Mouse (Mus musculus) thymus, postnatal 14 days (tissue): ENCODE data around the gene Zfp488.
A peak's percentile ranks its signal among the peaks of the same experiment; 100 is the strongest.

Source experiments
- DNase-seq: peaks from one replicate; pipeline ENCODE4 v3.0.0; 2021

Gene Zfp488

DNA sequence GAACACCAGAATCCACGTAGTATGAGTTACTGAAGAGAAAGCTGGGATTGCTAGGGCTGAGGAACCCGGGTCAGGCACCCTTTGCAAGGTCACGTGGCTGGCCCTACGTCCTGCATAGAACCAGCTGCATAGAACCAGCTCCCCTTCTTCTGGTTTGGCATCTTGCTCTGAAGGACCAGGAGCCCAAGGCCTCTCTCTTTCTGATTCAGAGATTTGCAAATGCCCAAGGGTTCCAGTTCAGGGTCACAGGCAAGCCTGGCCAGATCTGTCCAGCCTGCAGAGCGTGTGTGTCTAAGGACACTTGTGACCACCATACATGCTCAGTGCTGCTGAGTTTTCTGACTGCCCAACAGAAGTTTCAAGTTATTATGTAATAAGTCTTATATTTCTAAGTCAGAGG is 36.3 kb downstream of the Zfp488 start:
- no peak for DNase-seq

DNA sequence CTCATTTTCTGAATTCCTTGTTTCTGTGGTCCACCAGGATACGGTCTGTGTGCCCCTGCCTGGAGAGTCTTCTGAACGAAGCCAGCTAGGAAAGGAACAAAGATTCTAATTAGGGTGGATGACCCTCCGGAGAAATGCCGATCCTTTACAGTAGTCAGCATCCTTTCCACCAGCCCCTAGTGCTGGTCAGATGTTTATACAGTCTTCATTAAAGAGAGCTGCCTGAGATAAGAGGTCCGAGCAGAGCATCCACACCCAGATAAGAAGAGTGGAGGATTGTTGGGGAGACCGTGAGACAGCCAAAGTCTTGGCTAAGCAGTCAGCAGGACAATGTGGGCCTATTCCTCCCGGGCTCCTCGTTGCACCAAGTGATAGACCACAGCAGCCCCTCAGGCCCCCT is 37.8 kb downstream of the Zfp488 start, which contains the start of gene Gdf2:
Gene Gdf2 (plus strand): TSS at position 301 of the 400 bp plus-strand sequence.
- no peak for DNase-seq

DNA sequence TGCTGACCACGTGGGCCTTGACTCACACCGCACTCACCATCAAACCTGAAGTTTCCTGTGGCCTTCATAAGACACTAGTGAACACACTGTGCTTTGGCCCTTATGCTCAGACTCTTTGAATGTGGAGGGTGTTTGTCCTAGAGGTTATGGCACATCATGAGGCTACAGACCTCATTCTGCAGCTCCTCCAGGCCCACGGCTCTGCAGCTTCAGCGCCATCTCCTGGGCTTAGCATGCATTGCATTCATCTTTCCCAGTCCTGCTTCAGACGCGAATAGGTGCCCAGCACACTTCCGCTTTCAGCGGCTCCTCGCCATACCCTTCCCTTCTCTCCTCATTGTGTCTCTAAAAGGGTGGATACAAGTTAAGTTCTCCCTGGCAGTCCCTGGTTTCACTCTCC is 39.4 kb downstream of the Zfp488 start:
- DNase-seq: peak; percentile 13

- DNase-seq: peak; percentile 18
Measured at GRCm38 (mm10) chr14:33933778-33934317, 44.7 kb downstream of the Zfp488 start.

GRCm38 (mm10) chr14:33932935-33933703 is 45.4 kb downstream of the Zfp488 start:
- DNase-seq: peak; percentile 41

DNA sequence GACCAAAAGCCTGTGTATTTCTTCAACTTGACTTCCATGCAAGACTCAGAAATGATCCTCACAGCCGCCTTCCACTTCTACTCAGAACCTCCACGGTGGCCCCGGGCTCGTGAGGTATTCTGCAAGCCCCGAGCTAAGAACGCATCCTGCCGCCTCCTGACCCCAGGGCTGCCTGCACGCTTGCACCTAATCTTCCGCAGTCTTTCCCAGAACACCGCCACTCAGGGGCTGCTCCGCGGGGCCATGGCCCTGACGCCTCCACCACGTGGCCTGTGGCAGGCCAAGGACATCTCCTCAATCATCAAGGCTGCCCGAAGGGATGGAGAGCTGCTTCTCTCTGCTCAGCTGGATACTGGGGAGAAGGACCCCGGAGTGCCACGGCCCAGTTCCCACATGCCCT is 46.7 kb downstream of the Zfp488 start:
- no peak for DNase-seq

DNA sequence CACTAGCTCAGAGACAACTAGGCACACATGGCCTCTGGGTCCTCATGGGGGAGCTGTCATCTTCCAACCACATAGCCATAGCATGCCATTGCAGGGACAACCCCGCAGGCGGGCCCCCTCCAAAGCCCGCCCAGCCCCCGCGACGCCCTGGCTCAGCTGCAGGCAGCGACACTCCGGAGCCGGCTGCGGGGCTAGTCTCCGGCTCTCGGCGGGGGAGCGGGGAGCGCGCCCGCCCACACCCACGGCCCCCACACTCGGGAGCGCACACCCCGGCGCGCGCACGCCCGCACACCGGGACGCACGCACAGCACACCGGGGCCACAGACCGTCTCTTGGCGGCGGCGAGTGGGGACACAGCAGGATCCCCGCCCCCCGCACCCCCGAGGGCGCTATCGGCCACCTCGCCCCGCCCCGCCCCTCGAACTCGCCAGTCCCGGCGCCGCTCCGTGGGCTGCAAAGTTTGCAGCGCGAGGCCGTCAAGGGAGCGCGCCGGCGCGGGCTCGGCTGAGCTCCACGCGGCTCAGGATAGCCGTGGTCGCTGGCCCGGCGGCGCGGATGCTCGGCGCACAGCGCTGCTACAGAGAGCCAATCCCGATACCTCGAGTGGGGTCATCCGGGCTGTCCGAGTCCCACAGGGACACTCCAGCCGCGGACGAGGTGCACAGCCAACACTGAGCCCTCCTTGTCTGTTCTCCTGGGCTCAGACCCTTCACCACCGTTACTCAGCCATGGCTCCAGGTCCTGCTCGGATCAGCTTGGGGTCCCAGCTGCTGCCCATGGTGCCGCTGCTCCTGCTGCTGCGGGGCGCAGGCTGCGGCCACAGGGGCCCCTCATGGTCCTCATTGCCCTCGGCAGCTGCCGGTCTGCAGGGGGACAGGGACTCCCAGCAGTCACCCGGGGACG is 55.1 kb downstream of the Zfp488 start, which contains the start of gene Gdf10:
Gene Gdf10 (plus strand): TSS at position 420 of the 903 bp plus-strand sequence.
- DNase-seq: no peak

- no peak for DNase-seq
Measured at GRCm38 (mm10) chr14:33922771-33923167, 55.8 kb downstream of the Zfp488 start.

- no peak for DNase-seq
Measured at GRCm38 (mm10) chr14:33920727-33921559, 57.6 kb downstream of the Zfp488 start.
